ENCODE assay signal across 8 mouse cellular contexts in the genomic region with DNA sequence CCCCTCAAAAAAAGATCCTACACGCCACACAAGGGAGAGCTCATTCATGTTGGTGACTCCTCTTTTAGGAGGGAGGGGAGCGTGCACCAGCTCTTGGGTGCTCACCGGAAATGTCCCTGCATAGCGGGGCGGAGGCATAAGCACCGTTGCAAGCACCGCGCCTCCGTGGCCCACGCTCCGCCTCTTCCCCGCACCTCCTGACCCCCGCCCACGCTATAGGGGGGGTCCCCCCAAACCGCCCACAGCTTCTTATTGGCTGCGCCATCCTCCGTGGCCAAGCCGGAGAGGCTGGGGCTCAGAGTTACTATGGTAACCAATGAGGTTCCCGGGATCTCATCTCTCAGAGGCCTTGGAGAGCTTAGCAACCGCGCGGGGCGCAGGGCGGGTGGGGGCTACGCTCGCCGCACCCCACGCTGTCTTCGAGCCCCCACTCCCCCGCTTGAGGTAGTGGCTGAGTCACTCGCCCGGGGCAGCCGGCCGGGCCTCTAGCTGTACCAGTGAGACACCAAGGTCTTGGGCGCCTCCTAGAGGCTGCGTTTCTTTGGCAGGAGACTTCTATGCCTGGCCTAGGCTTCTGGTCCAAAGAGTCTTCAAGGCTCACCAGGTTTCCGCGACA. TPM values are rescaled to one million over a fixed set of nuclear protein-coding genes. Genes with fewer than 3 reads are reported as not detected.
DNase-seq lines count a peak whose midpoint lies in the region; ATAC-seq lines count a peak whose summit lies in the region.

No protein-coding gene starts in this region.

- H3K27ac ChIP-seq in hindbrain, embryonic 15.5 days (replicated peaks) = peak overlapping the region; percentile 58

- peaks cover 39% of the 10 kb centered on the region for H3K27me3 ChIP-seq in hindbrain, embryonic 15.5 days

- H3K36me3 ChIP-seq in hindbrain, embryonic 15.5 days = no peaks in the 10 kb centered on the region

- H3K4me3 ChIP-seq in hindbrain, embryonic 15.5 days = peak overlapping the region; percentile 45

- H3K9me3 ChIP-seq in hindbrain, embryonic 15.5 days = no peaks in the 10 kb centered on the region

- H3K4me2 ChIP-seq in hindbrain, embryonic 15.5 days = peak overlapping the region; percentile 98

- H3K9ac ChIP-seq in hindbrain, embryonic 15.5 days = peak overlapping the region; percentile 43

- DNase-seq in T-cell, adult 2 months (ENCODE audit: low spot score) = peak; percentile 83
- peak; percentile 96 to 99 for DNase-seq in cerebellum, postnatal 36 days
- DNase-seq in frontal cortex, postnatal 36 days (ENCODE audit: low spot score in 2 of 2) = peak; percentile 91 to 94
- DNase-seq in layer of hippocampus, postnatal 36 days = peak; percentile 90
- peak; percentile 92 for DNase-seq in lung, postnatal 25 days (ENCODE audit: low spot score)
- DNase-seq in retina, postnatal 1 day = peak; percentile 92
- DNase-seq in urinary bladder, adult 18-20 months (ENCODE audit: low spot score in 2 of 2) = peak; percentile 87 to 96

- ATAC-seq in hindbrain, embryonic 15.5 days (ENCODE audit: low FRiP score, low read depth) = peak; percentile 76

- peaks cover 86% of the 10 kb centered on the region for H3K4me1 ChIP-seq in hindbrain, embryonic 15.5 days (replicated peaks)

- 0% methylated on average over 38 of the region's 38 CpGs for WGBS in hindbrain, embryonic 15.5 days

RNA-seq across cellular contexts. Expression of a gene that starts 0.9 kb away (rescaled TPM):
- 4.2 and 4.8 TPM in 2 replicates for polyA plus RNA-seq in hindbrain, embryonic 15.5 days (2015; fragmentation: Nextera tagmentation; extraction: Ambion mirVana)
- total RNA-seq in layer of hippocampus, postnatal 36 days (2021) = 1 to 10 TPM; 2.8 to 3.6 TPM

RNA-seq across cellular contexts. Expression of a gene that starts 8.4 kb away (rescaled TPM):
- polyA plus RNA-seq in hindbrain, embryonic 15.5 days (2015; fragmentation: Nextera tagmentation; extraction: Ambion mirVana) = 14.3 and 14.8 TPM in 2 replicates
- total RNA-seq in layer of hippocampus, postnatal 36 days (2021) = 10 to 100 TPM; 18.0 to 19.9 TPM

RNA-seq across cellular contexts. Expression of a gene that starts 20.8 kb away (rescaled TPM):
- 14.0 and 15.9 TPM in 2 replicates for polyA plus RNA-seq in hindbrain, embryonic 15.5 days (2015; fragmentation: Nextera tagmentation; extraction: Ambion mirVana)
- 10 to 100 TPM; 33.4 to 33.9 TPM for total RNA-seq in layer of hippocampus, postnatal 36 days (2021)

RNA-seq across cellular contexts. Expression of a gene that starts 23.3 kb away (rescaled TPM):
- polyA plus RNA-seq in hindbrain, embryonic 15.5 days (2015; fragmentation: Nextera tagmentation; extraction: Ambion mirVana) = 11.7 and 12.6 TPM in 2 replicates
- total RNA-seq in layer of hippocampus, postnatal 36 days (2021) = 100 to 1,000 TPM; 103 to 107 TPM

Comparison
In these comparisons a context has a peak if more than half of its experiments do, and no peak if none do; other contexts are left out.
1. Peak in every context shown above with its lines: DNase-seq, ATAC-seq, H3K4me3 ChIP-seq and H3K27ac ChIP-seq.